Mouse (Mus musculus) frontal cortex, adult (tissue): ENCODE results near the gene Adgrv1.
"Not testable (repeated sequence)": the region's sequence is repeated elsewhere in the genome, so short reads cannot be mapped to it uniquely, and the experiment has no call there.

ENCODE experiments used
- ATAC-seq: cut with Nextera tagmentation; 2 replicates; pipeline ENCODE4 v1.9.2; 2017; ENCODE audit warnings: mild to moderate bottlenecking, moderate library complexity, mixed read lengths; ENCODE audit not compliant: low TSS enrichment

Adgrv1 gene

DNA sequence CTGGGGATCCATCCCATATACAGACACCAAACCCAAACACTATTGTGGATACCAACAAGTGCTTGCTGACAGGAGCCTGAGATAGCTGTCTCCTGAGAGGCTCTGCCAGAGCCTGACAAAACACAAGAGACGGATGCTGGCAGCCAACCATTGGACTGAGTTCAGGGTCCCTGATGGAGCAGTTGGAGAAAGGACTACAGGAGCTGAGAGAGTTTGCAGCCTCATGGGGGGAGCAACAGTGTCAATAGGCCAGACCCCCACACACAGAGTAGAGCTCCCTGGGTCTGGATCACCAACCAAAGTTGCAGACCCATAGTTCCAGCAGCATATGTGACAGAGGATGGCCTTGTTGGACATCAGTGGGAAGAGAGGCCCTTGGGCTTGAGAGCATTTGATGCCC is 5.1 kb downstream of the Adgrv1 start:
- ATAC-seq = not testable (repeated sequence)

DNA sequence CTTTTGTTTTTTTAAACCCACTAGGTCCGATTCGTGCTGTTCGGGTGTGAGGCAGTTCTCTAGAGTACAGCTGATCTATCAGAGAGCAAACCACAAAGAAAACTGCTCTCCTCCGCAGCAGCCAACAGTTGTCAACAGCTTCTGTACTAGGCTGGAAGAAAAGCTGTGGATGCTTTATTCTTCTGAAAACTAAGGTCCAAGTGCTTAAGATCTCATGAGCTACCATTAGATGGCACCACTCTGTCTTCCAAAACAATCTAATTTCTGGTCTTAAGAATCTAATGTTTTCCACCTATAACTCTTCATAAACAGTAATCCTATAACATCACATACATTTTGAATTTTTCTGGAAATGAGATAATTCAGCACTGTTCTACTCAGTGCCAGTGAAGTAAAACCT is 22.6 kb downstream of the Adgrv1 start:
- peak; percentile 98 for ATAC-seq

- ATAC-seq = no peak
Observed at GRCm38 (mm10) chr13:81606991-81607390, 26.0 kb downstream of the Adgrv1 start.

- no peak for ATAC-seq
Observed at GRCm38 (mm10) chr13:81596910-81597607, 35.9 kb downstream of the Adgrv1 start.

- ATAC-seq = no peak
Observed at GRCm38 (mm10) chr13:81578692-81579091, 54.3 kb downstream of the Adgrv1 start.

DNA sequence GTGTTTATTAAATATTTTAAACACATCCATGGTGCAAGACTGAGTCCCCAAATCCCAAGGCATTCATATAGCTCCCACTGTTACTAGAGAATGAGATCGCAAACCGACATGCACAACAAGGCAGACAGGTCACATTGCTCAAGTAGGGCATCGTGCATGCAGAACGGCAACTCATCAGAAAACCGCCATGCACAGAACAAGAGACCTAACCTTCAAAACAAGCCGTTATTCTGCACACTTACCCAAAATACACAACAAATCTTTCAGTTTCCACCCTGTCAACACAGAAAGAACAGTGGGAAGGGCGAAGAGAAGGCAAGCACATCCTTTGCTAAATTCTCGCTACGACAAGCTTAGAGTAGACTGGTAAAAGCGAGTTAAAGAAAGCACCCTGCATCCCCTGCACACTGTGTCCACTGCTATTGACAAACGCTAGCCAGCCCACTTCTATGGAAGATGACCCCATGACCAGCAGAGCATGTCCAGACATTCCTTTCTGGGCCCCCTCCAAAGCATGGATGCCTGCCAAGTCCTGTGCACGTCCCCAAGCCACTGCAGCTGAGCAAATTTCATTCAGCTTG is 62.6 kb downstream of the Adgrv1 start:
- ATAC-seq = peak; percentile 85

DNA sequence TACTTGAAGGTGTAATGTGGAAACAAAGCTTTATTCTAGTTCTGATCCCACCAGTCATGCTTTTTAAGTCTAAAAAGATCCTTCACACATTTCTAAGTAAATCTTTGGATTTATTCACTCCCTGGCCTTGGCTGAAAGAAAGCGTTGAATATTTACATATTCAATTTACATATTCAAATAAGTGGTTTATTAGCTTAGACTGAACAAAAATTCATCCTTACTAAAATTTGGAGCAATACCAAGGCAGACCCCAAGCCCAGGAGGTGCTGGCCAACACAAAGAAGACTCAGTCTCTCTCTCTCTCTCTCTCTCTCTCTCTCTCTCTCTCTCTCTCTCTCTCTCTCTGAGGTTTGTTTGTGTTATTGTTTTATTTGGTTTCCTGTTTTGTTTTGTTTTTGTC is 82.9 kb downstream of the Adgrv1 start:
- ATAC-seq = no peak

GRCm38 (mm10) chr13:81534916-81535315 is 98.0 kb downstream of the Adgrv1 start:
- ATAC-seq = no peak

- peak; percentile 88 for ATAC-seq
Observed at GRCm38 (mm10) chr13:81526687-81527086, 106.3 kb downstream of the Adgrv1 start.

DNA sequence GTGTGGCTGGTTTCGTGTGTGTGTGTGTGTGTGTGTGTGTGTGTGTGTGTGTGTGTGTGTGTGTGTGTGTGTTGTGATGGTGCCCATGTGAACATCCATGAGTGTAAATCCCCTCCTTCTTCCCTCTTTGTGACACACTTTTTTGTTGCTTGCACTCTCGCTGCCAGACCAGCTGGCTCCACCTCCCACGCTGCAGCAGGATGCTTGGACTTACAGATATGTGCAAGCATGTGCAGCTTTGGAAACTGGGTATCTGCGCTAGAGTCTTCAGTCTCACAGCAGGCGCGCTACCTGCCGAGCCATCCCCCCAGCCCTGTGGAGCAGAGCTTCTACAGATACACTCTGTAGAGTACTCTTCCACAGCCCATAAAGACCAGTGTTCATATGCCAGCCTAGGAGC is 122.8 kb downstream of the Adgrv1 start:
- ATAC-seq = peak; percentile 96

GRCm38 (mm10) chr13:81497035-81497434 is 135.9 kb downstream of the Adgrv1 start:
- ATAC-seq = no peak

GRCm38 (mm10) chr13:81491971-81492370 is 141.0 kb downstream of the Adgrv1 start:
- ATAC-seq = peak; percentile 41; the same call in 1 of the 2 replicates

GRCm38 (mm10) chr13:81486980-81487379 is 146.0 kb downstream of the Adgrv1 start:
- no peak for ATAC-seq

GRCm38 (mm10) chr13:81473750-81474149 is 159.2 kb downstream of the Adgrv1 start:
- ATAC-seq = no peak

- ATAC-seq = peak; percentile 80
Observed at GRCm38 (mm10) chr13:81466661-81467060, 166.3 kb downstream of the Adgrv1 start.

DNA sequence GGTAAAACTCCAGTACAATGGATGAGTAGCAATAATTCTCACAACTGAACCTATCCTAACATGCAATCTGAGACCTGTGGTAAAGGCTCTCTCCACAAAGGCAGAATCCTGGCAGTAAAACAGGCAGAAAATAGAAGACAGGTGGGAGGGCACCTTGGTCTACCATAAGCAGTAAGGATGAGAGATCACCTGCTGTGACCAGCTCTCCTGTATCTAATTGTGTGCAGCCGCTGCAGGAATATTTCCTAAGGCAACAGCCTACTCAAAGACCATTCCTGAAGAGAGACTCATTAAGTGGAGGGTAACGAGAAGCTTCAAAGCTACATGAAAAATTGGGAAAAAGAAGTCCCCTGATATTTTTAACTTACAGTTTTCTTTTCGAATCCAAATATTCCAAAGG is 167.2 kb downstream of the Adgrv1 start:
- no peak for ATAC-seq

- ATAC-seq = no peak
Observed at GRCm38 (mm10) chr13:81449630-81450029, 183.3 kb downstream of the Adgrv1 start.

DNA sequence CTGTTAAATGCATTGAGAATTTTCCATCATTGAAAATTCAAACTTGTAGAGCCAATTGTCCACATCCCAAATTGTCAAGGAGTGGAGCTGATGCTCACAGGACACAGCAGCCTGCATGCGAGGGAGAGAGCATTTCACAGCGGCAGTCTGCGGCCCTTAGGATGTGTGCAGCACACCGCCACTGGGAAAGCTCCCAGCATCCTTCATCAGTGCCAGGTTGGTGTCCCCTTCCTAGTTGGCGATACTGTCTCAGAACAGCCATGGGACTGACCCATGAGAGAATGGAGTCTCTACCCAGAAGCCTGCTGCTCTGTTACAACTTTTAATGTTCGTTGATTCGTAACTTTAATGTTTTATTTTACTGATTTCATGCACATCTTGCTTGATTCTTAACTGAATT is 183.8 kb downstream of the Adgrv1 start:
- ATAC-seq = no peak

- no peak for ATAC-seq
Observed at GRCm38 (mm10) chr13:81441412-81441811, 191.5 kb downstream of the Adgrv1 start.

DNA sequence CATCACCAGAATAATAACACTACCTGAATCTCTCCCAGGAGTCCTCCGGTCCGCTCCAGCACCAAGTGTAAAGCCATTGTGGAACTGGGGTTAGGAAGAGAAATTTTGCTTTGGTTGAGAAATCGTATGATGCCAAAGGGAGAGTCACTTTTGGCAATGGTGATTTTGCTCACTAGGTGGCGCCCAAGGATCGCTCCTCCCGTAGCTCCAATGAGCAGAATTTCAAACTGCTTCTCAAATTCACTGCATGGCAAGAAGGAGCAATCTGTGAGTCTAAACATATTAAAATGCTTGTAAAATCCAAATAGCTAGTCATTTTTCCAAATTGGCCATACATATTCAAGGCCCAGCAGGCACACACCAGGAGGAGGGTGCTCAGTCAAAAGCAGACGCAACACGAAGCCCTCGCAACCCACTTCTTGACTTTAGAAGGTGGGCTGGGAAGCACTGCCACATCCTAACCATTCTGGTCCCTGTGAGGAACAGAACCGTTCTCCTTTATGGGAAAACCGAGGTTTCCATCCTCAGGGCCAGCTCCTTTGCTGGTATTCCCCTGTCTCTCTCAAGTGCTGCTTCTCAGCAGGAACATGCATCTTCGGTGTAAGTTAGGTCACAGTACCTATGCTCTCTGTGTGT is 193.4 kb downstream of the Adgrv1 start:
- peak; percentile 96 for ATAC-seq

- no peak for ATAC-seq
Observed at GRCm38 (mm10) chr13:81437088-81437487, 195.9 kb downstream of the Adgrv1 start.

DNA sequence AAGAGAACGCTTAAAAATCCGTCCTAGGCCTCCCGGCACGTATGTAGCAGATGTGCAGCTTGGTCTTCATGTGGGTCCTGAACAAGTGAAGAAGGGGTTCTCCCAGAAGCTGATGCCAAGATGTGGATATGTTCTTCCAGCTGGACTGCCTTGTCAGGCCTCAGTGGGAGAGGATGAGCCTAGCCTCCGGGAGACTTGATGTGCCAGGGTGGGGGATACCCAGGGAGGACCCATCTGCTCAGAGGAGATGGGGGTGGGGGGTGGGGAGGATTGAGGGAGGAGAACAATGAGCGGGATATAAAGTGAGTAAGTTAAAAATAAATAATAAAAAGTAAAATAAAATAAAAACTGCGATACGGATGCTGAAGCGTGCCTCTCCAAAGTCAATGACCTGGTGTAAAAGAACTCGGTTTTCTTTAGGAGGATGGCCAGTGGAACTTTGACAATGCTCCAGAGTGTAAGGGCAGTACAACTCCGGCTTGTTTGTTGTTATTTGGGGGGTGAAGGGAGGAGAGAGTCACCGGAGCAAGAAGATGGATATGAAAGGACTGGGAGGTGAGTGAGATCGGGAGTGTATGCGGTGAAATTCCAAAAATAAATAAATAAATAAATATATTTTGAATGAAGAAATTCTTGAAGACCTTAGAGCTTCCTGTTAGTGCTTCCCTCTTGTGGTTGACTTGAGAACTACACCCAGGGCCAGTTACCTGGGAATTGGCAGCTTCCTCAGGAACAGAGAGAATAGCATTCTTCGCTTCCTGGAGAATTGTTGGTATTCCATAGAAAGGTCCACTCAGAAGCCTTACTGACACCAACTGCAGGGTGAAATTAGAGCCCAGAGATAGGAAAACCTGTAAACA is 205.8 kb downstream of the Adgrv1 start:
- ATAC-seq = peak; percentile 47; the same call in 1 of the 2 replicates
